Mouse (Mus musculus): Measurements from ENCODE around the gene Pih1d1. TPM values are rescaled to one million over a fixed set of nuclear protein-coding genes. Genes with fewer than 3 reads are reported as not detected.

Gene Pih1d1
- total RNA-seq, 2 experiments from 2014 or later: 51.4 to 132 TPM

DNA sequence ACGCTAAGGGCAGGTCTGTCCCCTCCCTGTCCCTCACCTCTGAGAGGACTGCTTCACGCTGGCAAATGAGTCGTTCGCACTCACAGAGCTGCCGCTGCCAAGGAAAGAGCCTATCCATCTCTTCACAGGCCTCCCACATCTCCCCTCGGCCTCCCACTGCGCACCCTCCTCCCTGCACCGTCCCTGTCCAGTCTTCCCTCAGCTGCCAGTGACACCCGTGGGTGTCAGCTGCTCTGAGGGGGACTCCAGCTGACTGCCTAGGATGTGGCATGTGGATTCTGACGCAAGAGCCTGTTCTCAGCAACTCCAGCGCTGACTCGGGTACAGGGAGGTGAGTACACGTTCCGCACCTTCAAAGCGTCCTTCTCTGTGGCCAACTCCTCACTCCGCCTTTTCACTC is 35.5 kb downstream of the Pih1d1 start:
- no peak for ATAC-seq (ENCODE audit: poor library complexity, severe bottlenecking)

DNA sequence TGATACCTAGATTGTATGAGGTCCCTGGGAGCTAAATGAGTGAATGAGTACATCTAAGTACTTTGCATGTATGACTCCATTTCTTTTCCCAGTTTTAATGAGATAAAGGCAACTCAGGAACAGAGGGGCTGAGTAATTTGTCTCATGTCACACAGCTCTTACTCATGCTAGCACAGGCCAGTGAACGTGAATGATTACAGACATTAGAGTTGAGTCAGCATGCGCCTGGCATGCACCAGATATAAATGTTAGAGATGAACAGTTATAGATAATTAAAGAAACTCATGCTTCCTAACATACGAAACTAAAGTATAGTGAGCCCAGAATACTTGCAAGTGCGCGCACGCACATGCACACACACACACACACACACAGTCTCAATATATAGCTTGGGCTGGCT is 36.1 kb downstream of the Pih1d1 start:
- ATAC-seq (ENCODE audit: poor library complexity, severe bottlenecking): no peak

DNA sequence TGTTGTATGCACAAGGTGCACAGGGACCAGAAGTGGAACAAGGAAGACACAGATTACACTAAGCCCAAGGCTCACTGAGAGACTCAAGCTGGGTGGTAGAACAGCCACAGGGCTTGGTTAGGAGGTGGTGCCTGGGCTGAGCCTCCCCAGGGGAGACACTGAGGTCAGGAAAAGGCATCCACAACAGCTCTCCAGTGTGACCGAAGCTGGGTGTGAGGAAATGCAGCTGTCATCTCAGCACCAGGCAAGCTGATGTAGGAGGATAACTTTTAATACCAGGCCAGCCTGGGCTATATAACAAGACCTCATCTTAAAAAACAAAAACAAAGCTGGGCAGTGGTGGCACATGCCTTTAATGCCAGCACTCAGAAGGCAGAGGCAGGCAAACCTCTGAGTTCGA is 37.1 kb downstream of the Pih1d1 start:
- no peak for ATAC-seq (ENCODE audit: poor library complexity, severe bottlenecking)

DNA sequence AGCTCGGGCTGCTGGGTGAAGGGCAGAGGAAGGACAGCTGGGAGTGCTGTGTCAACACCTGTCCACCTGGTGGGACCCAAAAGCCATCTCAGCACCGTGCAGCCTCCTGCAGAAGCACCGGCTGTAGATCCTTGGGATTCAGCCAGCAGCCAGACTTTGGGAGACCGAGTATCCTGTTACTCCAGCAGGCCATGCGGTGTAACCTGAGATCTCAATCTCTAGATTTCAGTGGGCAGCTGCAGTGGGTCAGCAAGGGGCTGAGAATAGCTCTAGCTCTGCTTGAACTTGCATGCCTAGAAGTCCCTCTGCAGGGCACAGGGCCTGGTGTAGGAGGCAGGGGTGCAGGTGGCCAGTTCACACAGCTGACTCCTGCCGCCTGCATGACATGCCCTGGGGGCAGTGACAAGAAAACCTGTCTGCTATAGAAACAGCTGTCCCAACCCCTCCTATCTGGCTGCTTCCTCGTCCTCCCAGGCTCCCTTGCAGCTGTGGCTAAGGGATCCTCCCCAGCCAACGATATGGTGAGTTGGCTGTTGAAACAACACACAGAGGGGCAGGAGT is 37.8 kb downstream of the Pih1d1 start:
- ATAC-seq (ENCODE audit: poor library complexity, severe bottlenecking): no peak

DNA sequence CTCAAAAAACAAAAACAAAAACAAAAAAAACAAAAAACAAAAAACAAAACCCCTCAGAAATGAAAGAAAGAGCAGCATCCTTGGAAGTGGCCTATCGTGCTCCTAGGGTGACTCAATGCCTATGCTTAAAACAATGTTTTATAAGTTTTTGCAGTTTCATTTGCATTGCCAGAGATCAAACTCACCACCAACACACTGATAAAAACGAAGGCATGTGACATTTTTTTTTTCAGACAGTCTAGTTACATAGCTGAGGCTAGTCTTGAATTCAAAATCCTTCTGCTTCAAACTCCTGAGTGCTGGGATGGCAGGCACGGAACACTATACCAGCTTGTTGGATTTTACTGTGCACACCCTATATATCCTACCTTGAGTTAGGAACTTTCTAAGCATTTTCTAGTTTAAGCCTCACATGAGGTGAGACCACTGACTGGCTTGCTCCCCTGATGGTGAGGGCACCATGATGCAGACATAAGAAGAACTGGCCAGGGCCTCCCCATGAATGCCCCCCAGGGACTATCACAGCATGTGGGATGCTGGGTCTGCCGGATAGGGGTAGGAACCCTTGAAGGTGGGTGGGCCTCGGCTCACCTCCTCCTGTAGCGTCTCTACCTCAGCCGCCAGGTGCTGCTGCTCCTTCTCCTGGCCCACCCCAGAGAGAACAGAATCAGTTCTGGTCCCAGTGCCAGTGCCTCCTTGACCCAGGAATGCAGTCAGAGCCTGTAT is 38.6 kb downstream of the Pih1d1 start:
- no peak for ATAC-seq (ENCODE audit: poor library complexity, severe bottlenecking)

DNA sequence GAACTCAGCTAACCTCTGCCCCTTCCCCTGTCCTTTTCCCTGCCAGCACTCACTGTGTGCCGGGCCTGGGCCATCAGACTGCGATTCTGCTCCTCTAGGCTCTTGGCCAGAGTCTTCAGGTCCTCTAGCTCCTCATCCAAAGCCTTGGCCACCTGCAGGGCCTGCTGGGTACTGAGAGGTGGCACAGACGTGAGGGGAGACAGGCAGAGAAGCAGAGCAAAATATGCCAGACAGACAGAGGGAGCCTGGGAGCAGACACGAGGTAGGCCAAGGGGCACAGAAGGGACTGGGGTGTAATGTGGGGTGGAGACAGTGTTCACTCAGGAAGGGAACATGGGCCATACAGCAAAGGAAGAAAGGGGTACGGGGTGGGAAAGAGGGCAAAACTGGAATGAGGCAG is 39.3 kb downstream of the Pih1d1 start:
- no peak for ATAC-seq (ENCODE audit: poor library complexity, severe bottlenecking)

DNA sequence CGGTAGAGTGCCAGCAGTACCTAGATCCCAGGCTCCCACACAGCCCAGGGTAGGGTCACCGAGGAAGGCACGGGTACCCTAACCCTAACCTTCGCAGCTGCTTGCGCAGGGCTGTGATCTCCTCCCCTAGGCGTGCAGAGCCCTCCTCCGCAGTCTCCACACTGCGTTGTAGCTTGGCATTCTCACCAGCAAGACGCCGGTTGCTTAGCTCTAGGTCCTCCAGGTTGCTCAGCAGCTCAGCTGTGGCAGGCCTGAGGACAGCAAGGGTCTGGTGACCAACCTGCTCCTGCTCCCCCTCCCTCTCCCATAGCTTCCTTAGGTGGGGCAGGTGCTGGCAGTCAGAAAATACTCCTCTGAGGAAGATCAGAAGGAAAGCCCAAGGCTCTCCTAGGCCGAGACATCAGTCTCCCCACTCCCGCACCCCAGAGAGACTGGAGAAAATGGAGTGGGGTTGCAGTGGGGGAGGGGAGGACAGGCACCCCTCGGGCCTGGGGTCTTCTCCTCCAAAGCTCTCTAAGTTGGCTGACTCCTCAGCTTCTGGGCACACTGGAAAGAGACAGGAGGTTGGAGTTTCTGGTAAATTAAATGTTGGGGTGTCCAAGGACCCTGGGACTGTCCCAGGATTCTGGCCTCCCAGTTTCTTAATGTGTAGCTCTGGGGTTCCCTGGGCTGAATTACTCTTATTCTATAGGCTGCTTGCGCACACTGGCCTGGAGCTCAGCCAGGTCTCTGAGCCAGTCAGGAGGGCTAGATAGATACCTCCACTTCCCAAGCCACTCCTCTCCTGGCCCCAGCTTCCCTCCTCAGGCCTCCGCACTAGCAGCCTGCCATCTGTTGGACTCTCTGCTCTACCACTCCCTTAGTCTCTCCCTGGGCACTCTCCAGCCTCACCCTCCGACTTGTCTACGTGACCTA is 40.0 kb downstream of the Pih1d1 start:
- ATAC-seq (ENCODE audit: poor library complexity, severe bottlenecking): no peak

DNA sequence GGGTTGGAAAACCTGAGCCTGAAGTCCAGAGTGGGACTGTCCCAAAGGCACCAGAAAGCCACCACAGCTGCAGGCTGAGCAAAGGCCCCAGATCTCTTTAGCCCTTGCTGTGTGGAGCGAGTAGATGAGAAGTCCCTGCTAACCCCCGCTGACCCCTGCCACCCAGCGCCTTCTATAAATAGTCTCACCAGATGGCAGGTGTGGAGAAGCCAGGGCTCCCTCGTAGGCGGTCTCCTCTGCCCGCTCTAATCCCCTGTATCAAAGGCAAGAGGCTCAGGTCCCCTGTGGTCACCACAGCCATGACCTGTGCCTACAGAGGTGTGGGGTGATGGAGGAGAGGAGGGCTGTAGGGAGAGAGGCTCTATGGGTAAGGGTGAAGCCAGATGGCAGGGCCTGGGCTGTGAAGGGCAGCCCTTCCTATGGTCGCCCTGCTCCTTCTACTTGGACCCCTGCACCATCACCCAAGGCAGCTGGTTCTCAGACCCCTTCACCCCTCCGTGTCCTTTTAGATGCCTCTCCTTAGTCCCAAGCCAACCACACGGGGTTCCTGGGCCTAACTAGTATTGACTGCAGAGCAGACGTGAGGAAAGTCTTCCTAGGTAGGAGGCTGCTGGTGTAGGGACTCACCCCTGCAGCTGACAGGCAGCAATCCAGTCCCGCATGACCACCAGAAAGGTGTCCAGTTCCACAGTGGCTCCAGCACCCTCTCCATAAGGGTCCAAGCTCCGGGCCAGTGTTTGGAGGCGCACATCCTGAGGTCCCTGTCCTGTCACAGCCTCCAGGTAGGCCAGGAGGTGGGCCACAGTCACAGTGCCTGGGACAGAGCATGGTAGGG is 41.5 kb downstream of the Pih1d1 start:
- ATAC-seq (ENCODE audit: poor library complexity, severe bottlenecking): no peak

DNA sequence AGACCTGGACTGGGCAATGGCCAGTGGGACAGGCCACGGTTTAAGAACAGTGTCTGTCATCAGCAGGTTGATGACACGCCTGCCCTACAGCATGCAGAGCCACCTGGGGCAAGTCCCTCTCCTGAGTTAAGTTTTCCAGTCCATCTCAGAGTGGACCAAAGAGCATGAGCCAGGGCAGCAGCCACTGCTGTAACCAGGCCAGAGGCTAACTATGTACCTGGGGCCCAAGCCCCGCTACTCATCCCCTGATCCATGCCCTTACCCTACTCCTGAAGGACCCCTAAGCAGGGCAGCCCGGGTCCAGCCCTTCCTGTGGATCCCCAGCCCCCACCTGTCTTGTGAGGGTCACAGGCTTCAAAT is 42.1 kb downstream of the Pih1d1 start:
- no peak for ATAC-seq (ENCODE audit: poor library complexity, severe bottlenecking)

DNA sequence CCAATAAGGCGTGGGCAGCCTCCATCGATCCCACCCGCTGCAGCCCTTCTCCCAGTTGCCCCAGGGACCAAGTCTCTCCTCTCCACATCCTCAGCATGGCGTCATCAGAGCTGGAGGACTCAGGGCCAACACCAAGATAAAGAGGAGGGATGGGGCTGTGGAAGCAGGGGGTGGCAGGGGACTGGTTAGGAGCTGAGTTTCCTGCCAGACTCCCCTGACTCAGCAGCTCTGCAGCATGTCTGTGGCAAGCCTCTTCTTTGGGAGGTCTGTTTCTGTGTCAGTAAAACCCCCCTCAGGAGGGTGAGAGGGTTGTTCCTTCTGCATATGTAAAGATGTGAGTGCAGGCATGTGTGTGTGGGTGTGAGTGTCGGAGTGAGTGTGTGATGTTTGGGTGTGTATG is 42.9 kb downstream of the Pih1d1 start:
- ATAC-seq (ENCODE audit: poor library complexity, severe bottlenecking): no peak

DNA sequence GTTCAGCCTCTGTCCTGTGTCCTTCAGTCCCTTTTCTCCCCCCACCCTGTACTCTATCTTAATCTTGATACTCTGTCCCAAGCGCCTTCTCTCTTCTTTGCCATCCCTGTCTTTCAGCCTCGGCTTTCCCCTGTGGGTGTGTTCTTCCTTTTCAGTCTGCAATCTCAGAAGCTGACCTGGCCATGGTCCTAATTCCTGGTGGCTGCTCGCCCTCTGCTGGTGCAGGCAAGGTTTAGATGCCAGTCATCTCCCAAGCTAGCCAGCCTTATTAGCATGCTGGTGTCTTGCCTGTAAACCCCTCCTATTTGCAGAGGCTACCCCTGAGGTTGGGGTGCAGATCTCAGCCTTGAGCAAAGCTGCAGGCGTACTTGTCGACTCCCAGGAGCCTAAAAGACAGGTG is 44.3 kb downstream of the Pih1d1 start:
- ATAC-seq (ENCODE audit: poor library complexity, severe bottlenecking): peak; percentile 67; the same call in 1 of the 2 replicates

DNA sequence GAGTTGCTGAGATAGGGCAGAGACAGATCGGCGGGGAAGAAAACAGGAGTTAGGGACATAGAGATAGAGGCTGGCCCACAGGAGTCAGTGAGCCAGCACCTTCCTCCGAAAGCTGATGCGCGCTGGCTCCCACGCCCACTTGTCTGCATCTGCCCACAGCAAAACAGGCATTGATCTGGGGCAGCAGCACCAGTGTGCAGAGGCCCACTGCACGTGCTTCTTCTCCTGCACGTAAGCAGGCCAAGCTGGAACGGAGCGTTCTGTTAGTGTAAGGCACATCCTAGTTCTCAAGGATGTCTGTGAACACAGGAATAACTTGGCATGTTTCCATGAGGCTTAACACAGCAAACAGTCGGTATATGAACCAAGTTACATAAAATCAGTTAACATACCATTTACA is 44.9 kb downstream of the Pih1d1 start:
- ATAC-seq (ENCODE audit: poor library complexity, severe bottlenecking): no peak

DNA sequence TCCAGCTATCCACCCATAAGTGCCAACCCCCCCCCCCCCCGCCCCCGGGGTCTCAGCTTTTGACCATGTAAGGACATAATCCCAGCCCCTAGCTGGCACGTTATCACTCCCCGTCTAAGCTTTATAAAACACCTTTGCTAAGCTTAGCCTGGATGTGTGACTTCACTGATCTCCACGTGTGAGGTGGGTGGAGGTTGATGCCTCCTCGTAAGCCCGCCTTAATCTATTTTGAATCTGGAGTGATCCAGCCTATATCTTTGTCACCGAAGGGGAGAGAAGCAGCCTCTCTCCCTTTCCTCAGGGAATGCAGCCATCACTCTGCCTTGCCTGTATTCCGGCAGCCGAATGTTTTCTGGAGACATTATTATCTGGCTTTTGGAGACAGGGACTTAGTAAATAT is 48.6 kb downstream of the Pih1d1 start:
- ATAC-seq (ENCODE audit: poor library complexity, severe bottlenecking): no peak

DNA sequence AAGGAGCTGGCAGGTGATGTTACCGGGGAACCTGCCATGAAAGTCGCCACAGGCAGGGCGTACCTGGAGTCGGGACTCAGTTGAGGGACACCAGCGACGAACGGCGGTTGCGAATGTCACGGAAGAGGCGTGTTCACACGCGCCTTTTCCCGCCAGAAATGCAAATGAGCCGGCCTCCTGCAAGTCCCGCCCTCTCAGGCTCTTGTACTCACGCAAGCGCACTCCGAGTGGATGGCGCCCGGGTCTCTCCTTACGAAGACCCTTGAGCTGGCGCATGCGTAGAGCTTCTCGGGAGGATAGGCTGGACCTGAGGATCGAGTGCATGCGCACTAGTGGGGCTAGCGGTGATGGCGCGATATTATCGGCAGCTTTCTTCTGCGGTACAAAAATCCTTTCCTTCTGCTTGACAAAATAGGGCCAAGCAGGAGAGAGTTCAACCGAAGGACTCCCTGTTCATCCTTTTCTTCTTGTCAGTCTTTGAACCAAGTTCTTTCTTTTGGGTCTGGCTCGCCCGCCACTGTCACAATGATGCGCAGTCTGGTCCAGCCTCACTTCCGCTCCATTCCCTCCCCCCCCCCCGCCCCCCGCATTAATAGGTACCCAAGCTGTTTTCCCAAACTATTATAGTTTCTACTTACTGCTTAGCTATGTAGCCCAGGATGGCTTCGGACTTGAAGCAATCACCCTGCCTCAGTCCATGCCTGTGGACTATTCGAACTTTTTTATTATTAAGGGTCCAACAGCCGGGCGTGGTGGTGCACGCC is 50.5 kb downstream of the Pih1d1 start, which contains the start of gene Ccdc155:
Gene Ccdc155 (minus strand): TSS at position 513 of the 764 bp plus-strand sequence.
- peak; percentile 91 for ATAC-seq (ENCODE audit: poor library complexity, severe bottlenecking)

DNA sequence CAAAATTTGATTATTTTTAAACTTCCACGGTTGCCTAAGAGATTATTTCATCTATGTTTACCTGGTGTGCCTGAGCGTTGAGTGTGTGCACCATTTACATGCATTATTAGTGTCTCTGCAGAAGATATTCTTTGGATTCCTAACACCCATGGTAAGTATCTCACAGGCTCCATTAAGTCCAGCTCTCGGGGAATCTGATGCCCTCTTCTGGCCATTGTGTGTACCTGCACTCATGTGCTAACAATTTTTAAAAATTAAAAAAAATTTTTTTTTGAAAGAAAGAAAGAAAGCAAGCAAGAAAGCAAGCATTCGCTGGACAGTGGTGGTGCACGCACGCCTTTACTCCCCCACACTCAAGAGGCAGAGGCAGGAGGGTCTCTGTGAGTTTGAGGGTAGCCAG is 54.2 kb downstream of the Pih1d1 start:
- ATAC-seq (ENCODE audit: poor library complexity, severe bottlenecking): no peak

Other genes starting within 250 kb of the Pih1d1 start
Only the 30 nearest of the 32 such genes appear.
- not detected in 2 replicates for gene Tsks, start 211.1 kb upstream of the Pih1d1 start, total RNA-seq (2015)
- not detected in 2 replicates for gene Tsks, start 211.1 kb upstream of the Pih1d1 start, total RNA-seq (2017)
- not detected in 2 replicates for gene Cpt1c, start 179.5 kb upstream of the Pih1d1 start, total RNA-seq (2015)
- gene Cpt1c, start 179.5 kb upstream of the Pih1d1 start, total RNA-seq (2017): 0.12 TPM in 1 of 2 replicates, not detected in the other
- gene Prmt1, start 167.7 kb upstream of the Pih1d1 start, total RNA-seq (2015): 48.4 and 55.7 TPM in 2 replicates
- gene Prmt1, start 167.7 kb upstream of the Pih1d1 start, total RNA-seq (2017): 40.0 and 42.9 TPM in 2 replicates
- 60.8 and 76.8 TPM in 2 replicates for gene Irf3, start 156.7 kb upstream of the Pih1d1 start, total RNA-seq (2015)
- 84.8 and 89.4 TPM in 2 replicates for gene Irf3, start 156.7 kb upstream of the Pih1d1 start, total RNA-seq (2017)
- 16.8 and 18.7 TPM in 2 replicates for gene Bcl2l12, start 155.6 kb upstream of the Pih1d1 start, total RNA-seq (2015)
- 14.1 and 17.7 TPM in 2 replicates for gene Bcl2l12, start 155.6 kb upstream of the Pih1d1 start, total RNA-seq (2017)
- 22.2 and 23.0 TPM in 2 replicates for gene Scaf1, start 137.9 kb upstream of the Pih1d1 start, total RNA-seq (2015)
- gene Scaf1, start 137.9 kb upstream of the Pih1d1 start, total RNA-seq (2017): 9.6 and 12.2 TPM in 2 replicates
- 77.1 and 78.6 TPM in 2 replicates for gene Rras, start 136.3 kb upstream of the Pih1d1 start, total RNA-seq (2015)
- 12.7 and 14.1 TPM in 2 replicates for gene Rras, start 136.3 kb upstream of the Pih1d1 start, total RNA-seq (2017)
- 15.4 and 16.3 TPM in 2 replicates for gene Prr12, start 101.4 kb upstream of the Pih1d1 start, total RNA-seq (2015)
- 1.9 and 3.0 TPM in 2 replicates for gene Prr12, start 101.4 kb upstream of the Pih1d1 start, total RNA-seq (2017)
- 41.4 and 46.3 TPM in 2 replicates for gene Nosip, start 91.9 kb upstream of the Pih1d1 start, total RNA-seq (2015)
- gene Nosip, start 91.9 kb upstream of the Pih1d1 start, total RNA-seq (2017): 54.2 and 56.8 TPM in 2 replicates
- 6.6 and 8.9 TPM in 2 replicates for gene Prrg2, start 91.6 kb upstream of the Pih1d1 start, total RNA-seq (2015)
- gene Prrg2, start 91.6 kb upstream of the Pih1d1 start, total RNA-seq (2017): 5.4 TPM in 2 replicates
- 4.5 and 5.8 TPM in 2 replicates for gene Rcn3, start 62.1 kb upstream of the Pih1d1 start, total RNA-seq (2015)
- 7.8 and 18.1 TPM in 2 replicates for gene Rcn3, start 62.1 kb upstream of the Pih1d1 start, total RNA-seq (2017)
- 22.0 and 22.5 TPM in 2 replicates for gene Fcgrt, start 50.5 kb upstream of the Pih1d1 start, total RNA-seq (2015)
- 64.1 and 69.0 TPM in 2 replicates for gene Fcgrt, start 50.5 kb upstream of the Pih1d1 start, total RNA-seq (2017)
- 2,516 and 2,663 TPM in 2 replicates for gene Rps11, start 29.9 kb upstream of the Pih1d1 start, total RNA-seq (2015)
- 1,201 and 1,233 TPM in 2 replicates for gene Rps11, start 29.9 kb upstream of the Pih1d1 start, total RNA-seq (2017)
- gene Rpl13a, start 25.5 kb upstream of the Pih1d1 start, total RNA-seq (2015): 1,652 and 1,953 TPM in 2 replicates
- gene Rpl13a, start 25.5 kb upstream of the Pih1d1 start, total RNA-seq (2017): 2,014 and 2,240 TPM in 2 replicates
- gene Gm45713, start 18.1 kb upstream of the Pih1d1 start, total RNA-seq (2015): not detected in 2 replicates
- not detected in 2 replicates for gene Gm45713, start 18.1 kb upstream of the Pih1d1 start, total RNA-seq (2017)
- gene Flt3l, start 17.9 kb upstream of the Pih1d1 start, total RNA-seq (2015): 22.7 and 29.0 TPM in 2 replicates
- 17.4 and 17.6 TPM in 2 replicates for gene Flt3l, start 17.9 kb upstream of the Pih1d1 start, total RNA-seq (2017)
- gene Aldh16a1, start 281 bp downstream of the Pih1d1 start, total RNA-seq (2015): 68.0 and 72.0 TPM in 2 replicates
- 26.9 and 33.7 TPM in 2 replicates for gene Aldh16a1, start 281 bp downstream of the Pih1d1 start, total RNA-seq (2017)
- gene Slc17a7, start 9.6 kb downstream of the Pih1d1 start, total RNA-seq (2015): 0.18 TPM in 1 of 2 replicates, not detected in the other
- not detected in 2 replicates for gene Slc17a7, start 9.6 kb downstream of the Pih1d1 start, total RNA-seq (2017)
- not detected in 2 replicates for gene Gfy, start 25.3 kb downstream of the Pih1d1 start, total RNA-seq (2015)
- not detected in 2 replicates for gene Gfy, start 25.3 kb downstream of the Pih1d1 start, total RNA-seq (2017)
- gene Pth2, start 26.7 kb downstream of the Pih1d1 start, total RNA-seq (2015): not detected in 2 replicates
- not detected in 2 replicates for gene Pth2, start 26.7 kb downstream of the Pih1d1 start, total RNA-seq (2017)
- not detected in 2 replicates for gene Ccdc155, start 50.6 kb downstream of the Pih1d1 start, total RNA-seq (2015)
- not detected in 2 replicates for gene Ccdc155, start 50.6 kb downstream of the Pih1d1 start, total RNA-seq (2017)
- 1.0 and 1.6 TPM in 2 replicates for gene Dkkl1, start 57.8 kb downstream of the Pih1d1 start, total RNA-seq (2015)
- gene Dkkl1, start 57.8 kb downstream of the Pih1d1 start, total RNA-seq (2017): 1.1 and 5.0 TPM in 2 replicates
- gene Tead2, start 61.5 kb downstream of the Pih1d1 start, total RNA-seq (2015): 0.07 TPM in 1 of 2 replicates, not detected in the other
- gene Tead2, start 61.5 kb downstream of the Pih1d1 start, total RNA-seq (2017): not detected in 2 replicates
- 105 and 111 TPM in 2 replicates for gene Cd37, start 84.8 kb downstream of the Pih1d1 start, total RNA-seq (2015)
- 67.9 and 74.9 TPM in 2 replicates for gene Cd37, start 84.8 kb downstream of the Pih1d1 start, total RNA-seq (2017)
- gene Slc6a16, start 86.8 kb downstream of the Pih1d1 start, total RNA-seq (2015): not detected in 2 replicates
- not detected in 2 replicates for gene Slc6a16, start 86.8 kb downstream of the Pih1d1 start, total RNA-seq (2017)
- 0.27 and 0.78 TPM in 2 replicates for gene Slc6a21, start 123.2 kb downstream of the Pih1d1 start, total RNA-seq (2015)
- gene Slc6a21, start 123.2 kb downstream of the Pih1d1 start, total RNA-seq (2017): not detected in 2 replicates
- gene Trpm4, start 179.5 kb downstream of the Pih1d1 start, total RNA-seq (2015): 3.2 and 4.7 TPM in 2 replicates
- 4.8 and 5.4 TPM in 2 replicates for gene Trpm4, start 179.5 kb downstream of the Pih1d1 start, total RNA-seq (2017)
- gene Hrc, start 181.0 kb downstream of the Pih1d1 start, total RNA-seq (2015): not detected in 2 replicates
- 0.07 TPM in 1 of 2 replicates, not detected in the other for gene Hrc, start 181.0 kb downstream of the Pih1d1 start, total RNA-seq (2017)
- gene Ppfia3, start 212.7 kb downstream of the Pih1d1 start, total RNA-seq (2015): 0.50 TPM in 1 of 2 replicates, not detected in the other
- gene Ppfia3, start 212.7 kb downstream of the Pih1d1 start, total RNA-seq (2017): not detected in 2 replicates
- gene Lin7b, start 216.3 kb downstream of the Pih1d1 start, total RNA-seq (2015): 0.71 TPM in 1 of 2 replicates, not detected in the other
- gene Lin7b, start 216.3 kb downstream of the Pih1d1 start, total RNA-seq (2017): not detected in 2 replicates